Mouse (Mus musculus): ENCODE measurements around the gene Papolg.
"Not testable (repeated sequence)": the region's sequence is repeated elsewhere in the genome, so short reads cannot be mapped to it uniquely, and the experiment has no call there.

- TF ChIP-seq POLR2A (IDR thresholded peaks at IDR 0.05; ENCODE audit: insufficient read length, low read depth); MYOG (IDR thresholded peaks at IDR 0.05; ENCODE audit: control insufficient read depth in 1 of 3, insufficient read depth in 1 of 3, insufficient read length in 2 of 3, low read depth in 2 of 3); USF1 (IDR thresholded peaks at IDR 0.05; ENCODE audit: low read depth); MYOD1 (IDR thresholded peaks at IDR 0.05; ENCODE audit: control insufficient read depth in 1 of 3, insufficient read length in 2 of 3, low read depth in 2 of 3); POLR2AphosphoS2 (IDR thresholded peaks at IDR 0.05; ENCODE audit: insufficient read length, low read depth); CEBPB (IDR thresholded peaks at IDR 0.05; ENCODE audit: insufficient read depth, poor library complexity, severe bottlenecking); MAX (IDR thresholded peaks at IDR 0.05; ENCODE audit: low read depth); E2F4 (IDR thresholded peaks at IDR 0.05; ENCODE audit: insufficient read depth); TCF12 (IDR thresholded peaks at IDR 0.05; ENCODE audit: insufficient read depth, poor library complexity, severe bottlenecking): not testable (repeated sequence)
Observed at GRCm38 (mm10) chr11:23928146-23928545, 33.1 kb upstream of the Papolg start.

Measured in myocyte (in vitro differentiated cells).